Mouse (Mus musculus) MN1 (cell line): Measurements from ENCODE around the gene Arrdc5.
A peak's percentile ranks its signal among the peaks of the same experiment; 100 is the strongest.
"Not testable (repeated sequence)": the region's sequence is repeated elsewhere in the genome, so short reads cannot be mapped to it uniquely, and the experiment has no call there.

Experiments used
- DNase-seq: peaks from one replicate; pipeline ENCODE4 v3.0.0-alpha.2; 2016; ENCODE audit warnings: low spot score

Gene Arrdc5

GRCm38 (mm10) chr17:56276643-56277566 is 23.2 kb downstream of the Arrdc5 start, which contains the start of gene Ticam1:
Ticam1 (minus strand) TSS chr17:56276786.
- DNase-seq = peak; percentile 96

GRCm38 (mm10) chr17:56275842-56276480 is 24.1 kb downstream of the Arrdc5 start:
- DNase-seq = peak; percentile 42

- DNase-seq = no peak
Observed at GRCm38 (mm10) chr17:56273986-56274385, 26.1 kb downstream of the Arrdc5 start.

- DNase-seq = no peak
Observed at GRCm38 (mm10) chr17:56273482-56273881, 26.6 kb downstream of the Arrdc5 start.

GRCm38 (mm10) chr17:56272644-56273043 is 27.4 kb downstream of the Arrdc5 start:
- DNase-seq = no peak

GRCm38 (mm10) chr17:56271609-56272253 is 28.4 kb downstream of the Arrdc5 start:
- DNase-seq = no peak

- no peak for DNase-seq
Observed at GRCm38 (mm10) chr17:56269741-56270140, 30.3 kb downstream of the Arrdc5 start.

- peak; percentile 70 for DNase-seq
Observed at GRCm38 (mm10) chr17:56269153-56269630, 30.9 kb downstream of the Arrdc5 start.

GRCm38 (mm10) chr17:56266271-56266670 is 33.8 kb downstream of the Arrdc5 start:
- peak; percentile 77 for DNase-seq

- DNase-seq = no peak
Observed at GRCm38 (mm10) chr17:56265869-56266268, 34.2 kb downstream of the Arrdc5 start.

GRCm38 (mm10) chr17:56265011-56265410 is 35.1 kb downstream of the Arrdc5 start:
- no peak for DNase-seq

- DNase-seq = peak; percentile 87
Observed at GRCm38 (mm10) chr17:56264020-56264419, 36.1 kb downstream of the Arrdc5 start.

- DNase-seq = no peak
Observed at GRCm38 (mm10) chr17:56262645-56263094, 37.4 kb downstream of the Arrdc5 start.

GRCm38 (mm10) chr17:56261166-56261565 is 38.9 kb downstream of the Arrdc5 start:
- DNase-seq = peak; percentile 75

- DNase-seq = no peak
Observed at GRCm38 (mm10) chr17:56259301-56260037, 40.6 kb downstream of the Arrdc5 start.

GRCm38 (mm10) chr17:56258812-56259211 is 41.3 kb downstream of the Arrdc5 start:
- not testable (repeated sequence) for DNase-seq

- DNase-seq = not testable (repeated sequence)
Observed at GRCm38 (mm10) chr17:56258269-56258668, 41.8 kb downstream of the Arrdc5 start.

- no peak for DNase-seq
Observed at GRCm38 (mm10) chr17:56257181-56257894, 42.7 kb downstream of the Arrdc5 start.

GRCm38 (mm10) chr17:56256239-56256881 is 43.7 kb downstream of the Arrdc5 start, which contains the start of gene Fem1a:
Fem1a (plus strand) TSS chr17:56256810.
- peak; percentile 99 for DNase-seq

- peak; percentile 100 for DNase-seq
Observed at GRCm38 (mm10) chr17:56255863-56256238, 44.2 kb downstream of the Arrdc5 start.
